Mouse (Mus musculus): Measurements from ENCODE around the gene Rbm46.
A peak's percentile ranks its signal among the peaks of the same experiment; 100 is the strongest.

Rbm46 gene

GRCm38 (mm10) chr3:82876372-82876739 is at the start of gene Rbm46:
Gene Rbm46, minus strand, starts transcription at chr3:82876483.
- DNase-seq (ENCODE audit: low spot score in 2 of 2), result peak; percentile 50 to 68

- DNase-seq (ENCODE audit: low spot score in 2 of 2), result no peak
Measured at GRCm38 (mm10) chr3:82915632-82916031, 39.3 kb upstream of the Rbm46 start.

- DNase-seq (ENCODE audit: low spot score in 2 of 2), result peak; percentile 18 to 49
Measured at GRCm38 (mm10) chr3:82908671-82909070, 32.4 kb upstream of the Rbm46 start.

- DNase-seq (ENCODE audit: low spot score in 2 of 2), result no peak
Measured at GRCm38 (mm10) chr3:82904211-82904908, 28.1 kb upstream of the Rbm46 start.

- DNase-seq (ENCODE audit: low spot score in 2 of 2), result no peak
Measured at GRCm38 (mm10) chr3:82903613-82904205, 27.4 kb upstream of the Rbm46 start, which contains the start of gene Lrat. Gene Lrat, minus strand, starts transcription at chr3:82903973.

- no peak for DNase-seq (ENCODE audit: low spot score in 2 of 2)
Measured at GRCm38 (mm10) chr3:82902757-82903612, 26.7 kb upstream of the Rbm46 start.

GRCm38 (mm10) chr3:82888842-82889241 is 12.6 kb upstream of the Rbm46 start:
- no peak for DNase-seq (ENCODE audit: low spot score in 2 of 2)

- peak; percentile 4 to 19 for DNase-seq (ENCODE audit: low spot score in 2 of 2)
Measured at GRCm38 (mm10) chr3:82877258-82877657, 975 bp upstream of the Rbm46 start.

GRCm38 (mm10) chr3:82875671-82876371 is 462 bp downstream of the Rbm46 start:
- DNase-seq (ENCODE audit: low spot score in 2 of 2), result peak in 1 of 2 experiments; percentile 1

GRCm38 (mm10) chr3:82857414-82858077 is 18.7 kb downstream of the Rbm46 start:
- DNase-seq (ENCODE audit: low spot score in 2 of 2), result no peak

GRCm38 (mm10) chr3:82825165-82825564 is 51.1 kb downstream of the Rbm46 start:
- no peak for DNase-seq (ENCODE audit: low spot score in 2 of 2)

- DNase-seq (ENCODE audit: low spot score in 2 of 2), result no peak
Measured at GRCm38 (mm10) chr3:82811851-82812250, 64.4 kb downstream of the Rbm46 start.

GRCm38 (mm10) chr3:82810334-82811120 is 65.8 kb downstream of the Rbm46 start:
- DNase-seq (ENCODE audit: low spot score in 2 of 2), result no peak

- no peak for DNase-seq (ENCODE audit: low spot score in 2 of 2)
Measured at GRCm38 (mm10) chr3:82809769-82810168, 66.5 kb downstream of the Rbm46 start.

GRCm38 (mm10) chr3:82808323-82808911 is 67.9 kb downstream of the Rbm46 start:
- DNase-seq (ENCODE audit: low spot score in 2 of 2), result no peak

GRCm38 (mm10) chr3:82805291-82805690 is 71.0 kb downstream of the Rbm46 start:
- no peak for DNase-seq (ENCODE audit: low spot score in 2 of 2)

GRCm38 (mm10) chr3:82800470-82800843 is 75.8 kb downstream of the Rbm46 start:
- no peak for DNase-seq (ENCODE audit: low spot score in 2 of 2)

- DNase-seq (ENCODE audit: low spot score in 2 of 2), result no peak
Measured at GRCm38 (mm10) chr3:82799735-82800469, 76.4 kb downstream of the Rbm46 start.

GRCm38 (mm10) chr3:82793656-82794055 is 82.6 kb downstream of the Rbm46 start:
- peak in 1 of 2 experiments; percentile 2 for DNase-seq (ENCODE audit: low spot score in 2 of 2)

All from heart, adult 9 months (tissue).